Mouse (Mus musculus) left cerebral cortex, postnatal 4 days (tissue): ENCODE results near the gene Nog. TPM values are rescaled to one million over a fixed set of nuclear protein-coding genes. Genes with fewer than 3 reads are reported as not detected.

ENCODE experiments used
- DNase-seq: peaks from one replicate; pipeline ENCODE4 v3.0.0-alpha.2; 2022
- intact Hi-C: fragments of 180-260 bp; cut with DNase I; formaldehyde crosslinking; loops from one replicate; pipeline ENCODE4 v1.15.1; 2025
- total RNA-seq, 2 experiments: library from RNA; stranded (reverse); gene quantifications; 2 replicates each; pipeline ENCODE4 v1.2.3; 2021

Gene Nog
- total RNA-seq, result 1 to 10 TPM; 7.1 to 8.1 TPM

- intact Hi-C loops, result loop anchor here (2.0 to 10.0 kb wide), 3 partner anchors 137 to 623 kb away; no protein-coding TSS in a partner anchor
- DNase-seq, result peak; percentile 57
These were observed at the start of gene Nog for GRCm38 (mm10) chr11:89302056-89302815. TSS of gene Nog (minus strand) at chr11:89302332.

- peak; percentile 48 for DNase-seq
- intact Hi-C loops, result no loop called here
These were observed 38.1 kb upstream of the Nog start for GRCm38 (mm10) chr11:89340238-89340637.

GRCm38 (mm10) chr11:89339783-89340182, 37.7 kb upstream of the Nog start:
- intact Hi-C loops, result no loop called here
- DNase-seq, result no peak

GRCm38 (mm10) chr11:89337910-89338309, 35.8 kb upstream of the Nog start:
- intact Hi-C loops, result no loop called here

GRCm38 (mm10) chr11:89327089-89327881, 25.2 kb upstream of the Nog start:
- DNase-seq, result no peak
- intact Hi-C loops, result no loop called here

More at GRCm38 (mm10) chr11:89337910-89338309, 35.8 kb upstream of the Nog start:
- DNase-seq, result no peak

GRCm38 (mm10) chr11:89321775-89322174, 19.6 kb upstream of the Nog start:
- intact Hi-C loops, result no loop called here
- DNase-seq, result no peak

GRCm38 (mm10) chr11:89319675-89320074, 17.5 kb upstream of the Nog start:
- intact Hi-C loops, result no loop called here
- DNase-seq, result no peak

- DNase-seq, result no peak
- intact Hi-C loops, result no loop called here
These were observed 16.2 kb upstream of the Nog start for GRCm38 (mm10) chr11:89318324-89318723.

- intact Hi-C loops, result no loop called here
- no peak for DNase-seq
These were observed 15.6 kb upstream of the Nog start for GRCm38 (mm10) chr11:89317757-89318156.

- no peak for DNase-seq
- intact Hi-C loops, result no loop called here
These were observed 12.2 kb upstream of the Nog start for GRCm38 (mm10) chr11:89314374-89314773.

- intact Hi-C loops, result no loop called here
These were observed 10.2 kb upstream of the Nog start for GRCm38 (mm10) chr11:89312378-89312777.

GRCm38 (mm10) chr11:89310217-89310616, 8.1 kb upstream of the Nog start:
- intact Hi-C loops, result no loop called here

More at GRCm38 (mm10) chr11:89312378-89312777, 10.2 kb upstream of the Nog start:
- no peak for DNase-seq

GRCm38 (mm10) chr11:89303421-89303820, 1.3 kb upstream of the Nog start:
- peak; percentile 90 for DNase-seq
- intact Hi-C loops, result loop anchor here (2.0 to 10.0 kb wide), 3 partner anchors 139 to 621 kb away; no protein-coding TSS in a partner anchor

More at GRCm38 (mm10) chr11:89310217-89310616, 8.1 kb upstream of the Nog start:
- DNase-seq, result no peak

GRCm38 (mm10) chr11:89302816-89303180, 666 bp upstream of the Nog start:
- DNase-seq, result peak; percentile 80

GRCm38 (mm10) chr11:89301331-89302055, 639 bp downstream of the Nog start:
- peak; percentile 18 for DNase-seq
- intact Hi-C loops, result loop anchor here (2.0 to 10.0 kb wide), 3 partner anchors 137 to 623 kb away; no protein-coding TSS in a partner anchor

More at GRCm38 (mm10) chr11:89302816-89303180, 666 bp upstream of the Nog start:
- intact Hi-C loops, result loop anchor here (2.0 to 10.0 kb wide), 3 partner anchors 138 to 622 kb away; no protein-coding TSS in a partner anchor

- no peak for DNase-seq
- intact Hi-C loops, result loop anchor here (5.0 to 10.0 kb wide), 2 partner anchors 198 to 625 kb away; no protein-coding TSS in a partner anchor
These were observed 2.1 kb downstream of the Nog start for GRCm38 (mm10) chr11:89299784-89300775.

- DNase-seq, result peak; percentile 52
- intact Hi-C loops, result no loop called here
These were observed 2.9 kb downstream of the Nog start for GRCm38 (mm10) chr11:89299116-89299783.

GRCm38 (mm10) chr11:89298285-89299010, 3.7 kb downstream of the Nog start:
- peak; percentile 77 for DNase-seq
- intact Hi-C loops, result no loop called here
